Mouse (Mus musculus) NIH3T3 (cell line): ENCODE measurements around the gene Mllt11.

Experiments
- DNase-seq: peaks from one replicate; pipeline ENCODE4 v3.0.0-alpha.2; 2012; ENCODE audit warnings: low read depth

The Mllt11 gene

GRCm38 (mm10) chr3:95173256-95173949 is 58.6 kb downstream of the Mllt11 start:
- no peak for DNase-seq

- DNase-seq: no peak
Observed at GRCm38 (mm10) chr3:95172526-95173255, 59.3 kb downstream of the Mllt11 start.

- no peak for DNase-seq
Observed at GRCm38 (mm10) chr3:95171105-95171504, 60.9 kb downstream of the Mllt11 start.

DNA sequence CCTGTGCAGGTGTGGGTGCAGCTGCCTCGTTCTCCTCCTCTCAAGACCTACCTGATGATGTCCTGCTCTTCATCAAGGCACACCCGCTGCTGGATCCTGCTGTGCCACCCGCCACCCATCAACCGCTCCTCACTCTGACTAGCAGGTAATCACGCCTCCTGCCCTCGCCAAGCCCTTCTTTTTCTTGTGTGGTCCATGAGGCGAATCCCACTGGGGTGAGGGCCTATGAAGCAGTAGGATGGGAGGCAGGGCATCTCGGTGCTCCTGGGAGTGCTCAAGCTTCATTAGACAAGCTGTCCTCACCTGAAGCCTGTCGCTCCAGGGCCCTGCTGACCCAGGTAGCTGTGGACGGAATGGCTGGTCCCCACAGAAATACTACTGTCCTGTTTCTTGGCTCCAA is 62.0 kb downstream of the Mllt11 start:
- no peak for DNase-seq
